Mouse (Mus musculus) MEL (cell line): Measurements from ENCODE around the gene S1pr4.

ENCODE experiments used
- CTCF ChIP-seq, 3 experiments: IDR thresholded peaks in 2 of 3; conservative IDR thresholded peaks in 1 of 3; 2 replicates each; pipeline ENCODE4 v1.5.1; 2011 to 2012; ENCODE audit warnings: low read length in 3 of 3, low read depth in 2 of 3, mild to moderate bottlenecking in 2 of 3, improper control_type of control experiment in 1 of 3, inconsistent platforms in 1 of 3, mixed read lengths in 1 of 3, moderate library complexity in 1 of 3; ENCODE audit not compliant: control insufficient read depth in 1 of 3, insufficient read depth in 1 of 3, poor library complexity in 1 of 3, severe bottlenecking in 1 of 3
- E2F4 ChIP-seq: IDR thresholded peaks from 2 replicates; pipeline ENCODE4 v1.6.1; 2011; ENCODE audit warnings: low read depth, low read length, improper control_type of control experiment, borderline replicate concordance
- MAX ChIP-seq: IDR thresholded peaks from 2 replicates; pipeline ENCODE4 v1.6.1; 2011; ENCODE audit warnings: low read length, improper control_type of control experiment
- MEF2A ChIP-seq: IDR thresholded peaks from 2 replicates; pipeline ENCODE4 v1.6.1; 2014; ENCODE audit warnings: low read depth, mild to moderate bottlenecking, inconsistent platforms, low read length, improper control_type of control experiment; ENCODE audit not compliant: poor library complexity, insufficient replicate concordance, severe bottlenecking; ENCODE audit errors: extremely low read depth
- NELFE ChIP-seq: IDR thresholded peaks from 2 replicates; pipeline ENCODE4 v1.6.1; 2011; ENCODE audit warnings: low read depth, low read length, improper control_type of control experiment
- NRF1 ChIP-seq: IDR thresholded peaks from 2 replicates; pipeline ENCODE4 v1.6.1; 2014; ENCODE audit warnings: low read depth, mild to moderate bottlenecking, inconsistent platforms, low read length, improper control_type of control experiment, moderate library complexity; ENCODE audit not compliant: poor library complexity, insufficient read depth, severe bottlenecking
- POLR2A ChIP-seq, 2 experiments: IDR thresholded peaks; 2 replicates each; pipeline ENCODE4 v1.6.1; 2011 to 2012; ENCODE audit warnings: low read length in 2 of 2, mild to moderate bottlenecking in 2 of 2, control low read depth in 1 of 2, improper control_type of control experiment in 1 of 2, low read depth in 1 of 2, moderate library complexity in 1 of 2; ENCODE audit not compliant: control insufficient read depth in 1 of 2, insufficient read depth in 1 of 2, poor library complexity in 1 of 2
- POLR2AphosphoS2 ChIP-seq: IDR thresholded peaks from 2 replicates; pipeline ENCODE4 v1.6.1; 2011; ENCODE audit warnings: low read length, improper control_type of control experiment
- TCF12 ChIP-seq: IDR thresholded peaks from 2 replicates; pipeline ENCODE4 v1.6.1; 2014; ENCODE audit warnings: low read depth, mild to moderate bottlenecking, inconsistent platforms, low read length, improper control_type of control experiment, moderate library complexity
- USF1 ChIP-seq: IDR thresholded peaks from 2 replicates; pipeline ENCODE4 v1.6.1; 2014; ENCODE audit warnings: low read depth, mild to moderate bottlenecking, inconsistent platforms, low read length, improper control_type of control experiment, moderate library complexity
- ZKSCAN1 ChIP-seq: IDR thresholded peaks from 2 replicates; pipeline ENCODE4 v1.6.1; 2012; ENCODE audit warnings: low read depth, mild to moderate bottlenecking, inconsistent platforms, low read length, improper control_type of control experiment, moderate library complexity
- ZMIZ1 ChIP-seq: IDR thresholded peaks from 2 replicates; pipeline ENCODE4 v1.6.1; 2012; ENCODE audit warnings: low read depth, mild to moderate bottlenecking, inconsistent platforms, low read length, improper control_type of control experiment, moderate library complexity

GRCm38 (mm10) chr10:81462415-81462804, 37.5 kb downstream of the S1pr4 start:
- TF ChIP-seq CTCF (IDR thresholded peaks at IDR 0.05 in 2 of 3, conservative IDR thresholded peaks at IDR 0.05 in 1 of 3; ENCODE audit: control insufficient read depth in 1 of 3, insufficient read depth in 1 of 3, low read depth in 2 of 3, low read length in 3 of 3, poor library complexity in 1 of 3, severe bottlenecking in 1 of 3), result no peak
- TF ChIP-seq ZMIZ1, result no peak
- no peak for TF ChIP-seq POLR2A (IDR thresholded peaks at IDR 0.05; ENCODE audit: control insufficient read depth in 1 of 2, insufficient read depth in 1 of 2, low read depth in 1 of 2, low read length in 2 of 2, poor library complexity in 1 of 2)
- TF ChIP-seq MEF2A, result no peak
- TF ChIP-seq USF1, result no peak
- TF ChIP-seq E2F4, result no peak
- TF ChIP-seq ZKSCAN1, result no peak
- no peak for TF ChIP-seq POLR2AphosphoS2
- no peak for TF ChIP-seq NELFE
- TF ChIP-seq TCF12, result no peak
- no peak for TF ChIP-seq MAX
- no peak for TF ChIP-seq NRF1
